Mouse (Mus musculus) E14TG2a.4 (cell line): ENCODE data around the gene Tiam2.

ENCODE experiments used
- CTCF ChIP-seq: conservative IDR thresholded peaks from 2 replicates; pipeline ENCODE4 v1.5.1; 2014; ENCODE audit warnings: low read length
- NANOG ChIP-seq: IDR thresholded peaks from 2 replicates; pipeline ENCODE4 v1.6.1; 2014; ENCODE audit warnings: borderline replicate concordance, low read length, mixed read lengths
- POU5F1 ChIP-seq: IDR thresholded peaks from 2 replicates; pipeline ENCODE4 v1.6.1; 2014; ENCODE audit warnings: low read length, borderline replicate concordance

- no peak for TF ChIP-seq CTCF
- no peak for TF ChIP-seq POU5F1
- TF ChIP-seq NANOG: no peak
Observed at GRCm38 (mm10) chr17:3540304-3540703, 213.9 kb downstream of the Tiam2 start.
